Mouse (Mus musculus) brain, embryonic 14.5 days (tissue): Measurements from ENCODE around the gene Antxr1.

ENCODE experiments used
- CTCF ChIP-seq: fragments of 200-500 bp; IDR thresholded peaks from 2 replicates; pipeline ENCODE4 v1.5.1; 2012; ENCODE audit warnings: inconsistent platforms, mild to moderate bottlenecking, moderate library complexity, borderline replicate concordance; ENCODE audit not compliant: insufficient read depth, insufficient read length; ENCODE audit errors: extremely low read depth
- POLR2A ChIP-seq: fragments of 200-500 bp; IDR thresholded peaks from 2 replicates; pipeline ENCODE4 v1.6.1; 2012; ENCODE audit warnings: mild to moderate bottlenecking, inconsistent platforms, borderline replicate concordance; ENCODE audit not compliant: poor library complexity, insufficient read depth, insufficient read length, severe bottlenecking; ENCODE audit errors: extremely low read depth

GRCm38 (mm10) chr6:87203065-87203464 lies 132.6 kb downstream of the Antxr1 start:
- TF ChIP-seq CTCF (no peak), POLR2A (no peak)
